Mouse (Mus musculus) small intestine, adult 2 months (tissue): ENCODE results near the gene Rfx8.

Experiments used
- CTCF ChIP-seq: fragments of 200-500 bp; IDR thresholded peaks from 2 replicates; pipeline ENCODE4 v1.5.1; 2012; ENCODE audit warnings: low read depth, mild to moderate bottlenecking, control low read depth, inconsistent platforms, low read length, moderate library complexity, mixed read lengths; ENCODE audit not compliant: insufficient replicate concordance, insufficient read length; ENCODE audit errors: extremely low read depth
- POLR2A ChIP-seq: fragments of 200-500 bp; IDR thresholded peaks from 2 replicates; pipeline ENCODE4 v1.6.1; 2012; ENCODE audit warnings: low read depth, mild to moderate bottlenecking, control low read depth, inconsistent platforms, low read length, moderate library complexity

GRCm38 (mm10) chr1:39734311-39734710 is 13.5 kb upstream of the Rfx8 start:
- TF ChIP-seq CTCF, result no peak
- no peak for TF ChIP-seq POLR2A
